Mouse (Mus musculus) spleen, adult 12 weeks (tissue): ENCODE results near the gene Tmem238.

Source experiments
- DNase-seq: peaks from one replicate; pipeline ENCODE4 v3.0.0; 2022; ENCODE audit warnings: low spot score

Tmem238 gene

GRCm38 (mm10) chr7:4792278-4793212 is 3.1 kb upstream of the Tmem238 start, which contains the start of gene Rpl28:
Gene Rpl28, plus strand, starts transcription at chr7:4792874.
- peak; percentile 86 for DNase-seq

DNA sequence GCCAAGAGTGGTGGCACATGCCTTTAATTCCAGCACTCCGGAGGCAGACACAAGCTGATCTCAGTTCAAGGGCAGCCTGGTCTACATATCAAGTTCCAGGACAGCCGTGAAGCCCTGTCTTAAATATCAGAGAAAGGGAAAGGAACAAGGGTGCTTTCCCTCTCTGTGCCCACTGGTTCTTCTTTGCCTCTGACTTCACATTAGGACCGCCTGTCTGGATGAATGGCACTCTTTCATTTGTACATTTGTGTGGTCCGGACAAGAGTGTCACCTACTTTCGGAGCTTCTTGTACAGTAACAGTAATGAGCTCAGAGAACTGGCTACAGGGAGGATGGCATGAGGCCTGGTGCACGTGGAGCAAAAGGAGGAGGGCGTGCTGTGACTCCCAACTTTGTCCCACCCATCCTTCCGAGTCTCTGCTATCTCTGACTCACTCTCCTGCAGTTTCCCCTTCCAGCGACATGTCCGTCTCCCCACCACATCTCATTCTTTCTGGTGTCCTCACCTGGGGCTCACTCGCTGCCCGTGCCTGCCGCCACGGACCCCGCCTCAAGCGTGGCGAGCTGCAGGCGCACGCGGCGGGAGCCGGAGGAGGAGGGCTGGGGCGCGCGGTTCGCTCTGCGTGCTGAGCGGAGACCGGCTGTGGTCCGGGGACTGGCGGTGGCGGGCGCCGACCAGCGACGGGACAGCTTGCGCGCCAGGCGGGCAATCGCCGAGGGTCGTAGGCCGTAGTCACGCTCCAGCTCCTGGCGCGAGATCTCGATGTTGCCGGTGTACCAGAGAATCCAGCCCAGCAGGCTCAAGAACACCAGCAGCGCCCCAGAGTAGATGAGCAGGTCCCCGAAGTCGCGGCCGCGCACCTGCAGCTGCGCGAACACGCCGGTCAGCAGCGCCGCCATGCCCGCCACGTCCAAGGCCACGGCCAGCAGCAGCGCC is 689 bp downstream of the Tmem238 start:
- peak; percentile 48 for DNase-seq

- no peak for DNase-seq
Observed at GRCm38 (mm10) chr7:4783667-4784268, 5.7 kb downstream of the Tmem238 start.

- DNase-seq = no peak
Observed at GRCm38 (mm10) chr7:4782759-4783158, 6.7 kb downstream of the Tmem238 start, which contains the start of the genes Il11 and Tmem190. Gene Il11, minus strand, starts transcription at chr7:4782859. Gene Tmem190, plus strand, starts transcription at chr7:4782937.

DNA sequence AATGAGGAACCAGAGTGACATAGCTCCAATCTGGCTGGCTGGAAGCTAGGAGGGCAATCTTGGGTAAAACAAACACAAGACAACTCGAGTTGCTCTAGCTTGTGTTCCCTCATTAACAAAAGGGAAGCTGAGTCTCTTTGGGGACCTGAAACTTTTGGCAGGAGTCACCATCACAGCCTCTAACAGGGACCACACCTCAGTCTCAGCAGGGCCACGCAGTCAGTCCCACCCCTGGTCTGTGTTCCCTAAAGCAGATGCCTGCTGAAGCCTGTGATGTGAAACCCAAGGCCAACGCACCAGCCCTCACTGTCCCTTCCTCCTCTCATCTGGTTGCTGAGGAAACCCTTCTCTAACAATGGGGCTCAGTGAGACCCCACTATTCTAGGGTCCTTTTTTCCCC is 7.3 kb downstream of the Tmem238 start:
- no peak for DNase-seq

- no peak for DNase-seq
Observed at GRCm38 (mm10) chr7:4779921-4780320, 9.5 kb downstream of the Tmem238 start.

- no peak for DNase-seq
Observed at GRCm38 (mm10) chr7:4777851-4778637, 11.4 kb downstream of the Tmem238 start.

GRCm38 (mm10) chr7:4776861-4777830 is 12.3 kb downstream of the Tmem238 start:
- no peak for DNase-seq

DNA sequence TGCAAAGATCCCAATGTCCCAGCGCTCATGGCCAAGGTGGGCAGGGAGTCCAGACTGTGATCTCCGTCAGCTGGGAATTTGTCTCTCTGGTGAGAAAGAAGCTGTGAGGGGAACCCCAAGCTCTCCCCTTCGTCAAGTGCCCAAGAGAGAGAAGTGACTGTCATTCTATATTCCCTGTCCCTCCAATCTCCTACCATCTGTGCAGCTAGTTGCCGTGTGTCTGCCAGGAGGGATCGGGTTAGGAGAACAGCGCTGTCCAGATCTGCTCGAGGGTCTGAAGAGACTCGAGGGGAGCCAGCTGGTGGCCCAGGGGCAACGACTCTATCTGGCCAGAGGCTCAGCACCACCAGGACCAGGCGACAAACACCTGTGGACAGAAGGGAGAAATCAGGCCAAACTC is 13.3 kb downstream of the Tmem238 start:
- no peak for DNase-seq

DNA sequence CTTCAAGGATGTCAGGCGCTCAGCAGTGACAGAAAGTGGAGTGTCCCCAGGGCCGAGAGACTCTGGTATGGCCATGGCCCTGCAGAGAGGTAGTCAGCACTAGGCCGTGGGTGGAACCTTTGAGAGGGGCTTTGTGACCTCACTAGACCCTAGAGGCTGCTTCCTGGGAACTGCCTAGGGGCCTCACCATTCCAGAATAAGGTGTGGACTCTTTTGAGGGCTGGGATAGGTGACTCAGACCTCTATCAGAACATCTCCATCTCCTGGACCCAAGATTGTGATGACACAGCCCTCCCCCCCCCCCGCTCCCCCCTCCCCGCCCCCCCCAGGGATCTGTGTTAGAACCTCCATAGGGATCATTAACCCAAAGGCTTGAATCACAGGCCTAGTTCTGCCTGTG is 18.3 kb downstream of the Tmem238 start, which contains the start of gene Fam71e2:
Fam71e2 (minus strand) TSS at position 101 of the 400 bp plus-strand sequence.
- no peak for DNase-seq

DNA sequence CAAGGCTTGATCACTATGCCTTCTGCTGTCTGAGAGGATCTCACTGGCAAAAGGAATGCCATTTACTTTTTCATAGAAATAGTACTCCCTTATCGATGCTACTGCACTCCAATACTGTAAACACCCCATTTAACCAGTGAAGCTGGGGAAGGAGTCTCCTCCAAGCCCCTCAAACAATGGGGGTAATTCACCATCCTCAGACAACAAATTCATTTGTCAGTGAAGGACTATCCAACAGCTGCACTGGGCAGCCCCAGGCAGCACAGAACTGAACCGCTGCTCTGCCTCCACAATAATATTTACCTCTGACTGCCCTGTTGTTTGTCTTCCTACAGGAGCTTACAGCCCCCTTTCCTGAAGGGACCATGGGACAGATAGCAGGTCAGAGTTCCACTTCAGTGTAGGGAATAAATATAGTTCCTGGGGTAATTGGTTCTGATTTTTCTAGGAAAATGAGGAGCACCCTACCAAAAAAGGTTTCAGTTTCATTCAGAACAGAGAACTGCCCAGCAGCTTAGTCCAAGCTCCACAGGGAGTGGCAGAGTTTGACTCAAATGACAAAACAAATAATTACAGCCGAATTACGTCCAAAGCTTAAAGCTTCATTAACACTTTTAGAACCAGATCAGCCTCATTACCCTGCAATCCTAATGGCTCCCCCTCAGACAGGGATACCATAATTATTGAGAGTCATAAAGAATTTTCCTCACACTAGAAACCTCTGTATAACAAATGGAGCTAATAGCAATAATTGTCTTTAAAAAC is 24.3 kb downstream of the Tmem238 start:
- no peak for DNase-seq

DNA sequence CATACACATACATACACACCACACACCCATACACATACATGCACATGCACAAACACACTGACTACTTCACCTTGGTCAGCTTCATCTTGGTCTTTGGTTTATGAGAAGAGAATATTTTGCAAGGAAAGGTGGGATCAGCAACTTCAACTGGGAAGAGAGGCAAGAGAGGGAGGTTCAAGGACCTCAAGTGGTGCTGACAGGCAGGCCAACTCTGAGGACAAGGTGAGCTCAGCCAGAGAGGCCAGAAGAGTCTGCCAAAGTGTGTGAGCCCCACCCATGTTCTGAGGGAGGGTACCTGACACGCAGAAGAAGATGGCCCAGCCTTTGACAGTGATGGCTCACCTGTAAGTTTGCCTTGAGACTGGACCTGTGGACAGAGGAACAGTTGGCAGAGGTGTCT is 29.8 kb downstream of the Tmem238 start:
- no peak for DNase-seq

GRCm38 (mm10) chr7:4752821-4753570 is 36.5 kb downstream of the Tmem238 start, which contains the start of gene Cox6b2:
Gene Cox6b2, minus strand, starts transcription at chr7:4753094.
- peak; percentile 62 for DNase-seq

GRCm38 (mm10) chr7:4751971-4752820 is 37.3 kb downstream of the Tmem238 start:
- DNase-seq = peak; percentile 66

- no peak for DNase-seq
Observed at GRCm38 (mm10) chr7:4749169-4749568, 40.3 kb downstream of the Tmem238 start.

DNA sequence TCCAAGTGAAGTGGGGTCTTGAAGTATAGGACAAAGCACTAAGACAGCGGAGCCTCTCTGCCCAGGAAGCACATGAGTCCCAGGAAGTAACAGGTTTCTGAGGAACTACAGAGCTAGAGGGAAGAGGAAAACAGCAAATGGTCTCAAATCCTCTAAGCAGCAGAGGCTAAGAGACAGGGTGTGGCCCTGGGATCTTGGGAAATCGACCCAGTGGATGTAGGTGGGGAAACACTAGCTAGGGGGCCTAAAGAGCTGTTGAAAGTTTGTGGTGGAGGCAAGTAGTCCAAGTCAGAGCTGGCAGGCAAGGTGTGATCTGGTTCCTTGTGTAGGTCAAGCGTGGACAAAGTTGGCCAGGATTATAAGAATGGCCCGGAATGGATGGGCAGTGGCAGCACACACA is 41.1 kb downstream of the Tmem238 start:
- DNase-seq = no peak

GRCm38 (mm10) chr7:4747156-4747899 is 42.1 kb downstream of the Tmem238 start:
- no peak for DNase-seq
